Mouse (Mus musculus) right cerebral cortex, postnatal 10 days (tissue): Measurements from ENCODE around the gene Ppp6r1.

Experiments used
- DNase-seq, 2 experiments: peaks; one replicate each; pipeline ENCODE4 v3.0.0; 2021; ENCODE audit warnings: low spot score in 2 of 2

Ppp6r1 gene

GRCm38 (mm10) chr7:4657521-4658127, 1.2 kb downstream of the Ppp6r1 start:
- peak; percentile 33 to 57 for DNase-seq

GRCm38 (mm10) chr7:4656818-4657217, 2.0 kb downstream of the Ppp6r1 start:
- no peak for DNase-seq

- no peak for DNase-seq
Observed at GRCm38 (mm10) chr7:4655916-4656315, 2.9 kb downstream of the Ppp6r1 start.

- DNase-seq = no peak
Observed at GRCm38 (mm10) chr7:4655393-4655792, 3.4 kb downstream of the Ppp6r1 start.

GRCm38 (mm10) chr7:4654221-4654620, 4.6 kb downstream of the Ppp6r1 start:
- DNase-seq = no peak

GRCm38 (mm10) chr7:4653780-4654179, 5.0 kb downstream of the Ppp6r1 start:
- DNase-seq = peak; percentile 52 to 63

- DNase-seq = no peak
Observed at GRCm38 (mm10) chr7:4653351-4653750, 5.5 kb downstream of the Ppp6r1 start.

- DNase-seq = no peak
Observed at GRCm38 (mm10) chr7:4652726-4653125, 6.1 kb downstream of the Ppp6r1 start.

GRCm38 (mm10) chr7:4651581-4651980, 7.2 kb downstream of the Ppp6r1 start:
- DNase-seq = no peak

GRCm38 (mm10) chr7:4647992-4648391, 10.8 kb downstream of the Ppp6r1 start:
- DNase-seq = peak in 1 of 2 experiments; percentile 16

- no peak for DNase-seq
Observed at GRCm38 (mm10) chr7:4647291-4647690, 11.5 kb downstream of the Ppp6r1 start.

GRCm38 (mm10) chr7:4646806-4647205, 12.0 kb downstream of the Ppp6r1 start:
- no peak for DNase-seq

GRCm38 (mm10) chr7:4643225-4643624, 15.6 kb downstream of the Ppp6r1 start:
- DNase-seq = no peak

- DNase-seq = no peak
Observed at GRCm38 (mm10) chr7:4641956-4642355, 16.9 kb downstream of the Ppp6r1 start.

GRCm38 (mm10) chr7:4641155-4641554, 17.7 kb downstream of the Ppp6r1 start:
- no peak for DNase-seq

GRCm38 (mm10) chr7:4636179-4636578, 22.6 kb downstream of the Ppp6r1 start:
- DNase-seq = no peak

- no peak for DNase-seq
Observed at GRCm38 (mm10) chr7:4631031-4631430, 27.8 kb downstream of the Ppp6r1 start, which contains the start of gene Tmem86b. Gene Tmem86b, minus strand, starts transcription at chr7:4631422.

GRCm38 (mm10) chr7:4630198-4630597, 28.6 kb downstream of the Ppp6r1 start:
- no peak for DNase-seq

GRCm38 (mm10) chr7:4629586-4629985, 29.2 kb downstream of the Ppp6r1 start:
- no peak for DNase-seq

- no peak for DNase-seq
Observed at GRCm38 (mm10) chr7:4625928-4626327, 32.9 kb downstream of the Ppp6r1 start.

- DNase-seq = no peak
Observed at GRCm38 (mm10) chr7:4624343-4624742, 34.5 kb downstream of the Ppp6r1 start.

GRCm38 (mm10) chr7:4623544-4624189, 35.2 kb downstream of the Ppp6r1 start:
- peak in 1 of 2 experiments; percentile 65 for DNase-seq

GRCm38 (mm10) chr7:4619979-4620378, 38.8 kb downstream of the Ppp6r1 start:
- DNase-seq = no peak
